Mouse (Mus musculus) forebrain, embryonic 15.5 days (tissue): ENCODE results near the gene D10Jhu81e. TPM values are rescaled to one million over a fixed set of nuclear protein-coding genes. Genes with fewer than 3 reads are reported as not detected.

Experiments
- ATAC-seq: fragments of 200-750 bp; cut with Nextera tagmentation; replicated peaks from 2 replicates; pipeline ENCODE4 v1.8.0; 2017; ENCODE audit warnings: mild to moderate bottlenecking, moderate TSS enrichment, moderate library complexity
- H3K27ac ChIP-seq: fragments of 300-500 bp; sonication (generic); replicated peaks from 2 replicates; pipeline ENCODE4 v1.5.1; 2015; ENCODE audit warnings: mild to moderate bottlenecking, inconsistent platforms
- H3K27me3 ChIP-seq: fragments of 300-500 bp; sonication (generic); 2 replicates; pipeline ENCODE4 v1.6.1; 2015; ENCODE audit warnings: inconsistent platforms
- H3K36me3 ChIP-seq: fragments of 300-500 bp; sonication (generic); 2 replicates; pipeline ENCODE4 v1.6.1; 2015; ENCODE audit warnings: mild to moderate bottlenecking, inconsistent platforms
- H3K4me1 ChIP-seq: fragments of 300-500 bp; sonication (generic); 2 replicates; pipeline ENCODE4 v1.6.1; 2015; ENCODE audit warnings: inconsistent platforms
- H3K4me2 ChIP-seq: fragments of 300-500 bp; sonication (generic); replicated peaks from 2 replicates; pipeline ENCODE4 v1.6.1; 2015; ENCODE audit warnings: mild to moderate bottlenecking, inconsistent platforms
- H3K4me3 ChIP-seq: fragments of 300-500 bp; sonication (generic); 2 replicates; pipeline ENCODE4 v1.5.1; 2015; ENCODE audit warnings: mild to moderate bottlenecking, inconsistent platforms
- H3K9ac ChIP-seq: fragments of 300-500 bp; sonication (generic); replicated peaks from 2 replicates; pipeline ENCODE4 v1.6.1; 2015; ENCODE audit warnings: mild to moderate bottlenecking, inconsistent platforms
- H3K9me3 ChIP-seq: fragments of 300-500 bp; sonication (generic); 2 replicates; pipeline ENCODE4 v1.6.1; 2016; ENCODE audit warnings: inconsistent platforms
- WGBS: fragments of 180-500 bp; shearing (Covaris S2); methylation state at CpG from one replicate; pipeline ENCODE4 v1.1.7; 2015; ENCODE audit warnings: mixed read lengths; 5-methylcytosine and 5-hydroxymethylcytosine counted together
- polyA plus RNA-seq: library from polyadenylated mRNA; unstranded; fragments of >200 nt; fragmentation: Nextera tagmentation; extraction: Ambion mirVana; gene quantifications from 2 replicates; pipeline ENCODE4 v1.2.1, GENCODE M21; 2015

The D10Jhu81e gene
- polyA plus RNA-seq, 1 experiment from 2014 or later, result 26.8 TPM

- 96% methylated on average over 5 of the region's 5 CpGs for WGBS
- no peak for ATAC-seq
- H3K27ac ChIP-seq, result no peak overlapping the region
- H3K4me2 ChIP-seq, result no peak overlapping the region
- H3K9ac ChIP-seq, result no peak overlapping the region
- H3K9me3 ChIP-seq, result no peaks in the 10 kb centered on the region
- H3K4me1 ChIP-seq, result peaks cover 7% of the 10 kb centered on the region
- no peak overlapping the region for H3K4me3 ChIP-seq
- peaks cover 86% of the 10 kb centered on the region for H3K36me3 ChIP-seq
- no peaks in the 10 kb centered on the region for H3K27me3 ChIP-seq
Observed at GRCm38 (mm10) chr10:78174474-78174873, 4.9 kb upstream of the D10Jhu81e start.

GRCm38 (mm10) chr10:78171581-78171980 lies 2.0 kb upstream of the D10Jhu81e start:
- H3K4me3 ChIP-seq, result no peak overlapping the region
- H3K9me3 ChIP-seq, result no peaks in the 10 kb centered on the region
- no peak overlapping the region for H3K27ac ChIP-seq
- peaks cover 58% of the 10 kb centered on the region for H3K36me3 ChIP-seq
- H3K9ac ChIP-seq, result no peak overlapping the region
- H3K27me3 ChIP-seq, result no peaks in the 10 kb centered on the region
- WGBS, result 96% methylated on average over 9 of the region's 9 CpGs
- H3K4me2 ChIP-seq, result no peak overlapping the region
- no peak for ATAC-seq
- H3K4me1 ChIP-seq, result peaks cover 26% of the 10 kb centered on the region

GRCm38 (mm10) chr10:78171057-78171456 lies 1.5 kb upstream of the D10Jhu81e start:
- Histone ChIP-seq H3K9me3 (no peaks in the 10 kb centered on the region), H3K36me3 (peaks cover 53% of the 10 kb centered on the region)

GRCm38 (mm10) chr10:78170445-78170844 lies 863 bp upstream of the D10Jhu81e start:
- H3K27me3 ChIP-seq, result no peaks in the 10 kb centered on the region
- H3K9me3 ChIP-seq, result no peaks in the 10 kb centered on the region
- peaks cover 47% of the 10 kb centered on the region for H3K36me3 ChIP-seq
- no peak overlapping the region for H3K27ac ChIP-seq
- no peak for ATAC-seq
- H3K4me2 ChIP-seq, result peak overlapping the region; percentile 84; the same call in 1 of the 2 replicates
- no peak overlapping the region for H3K9ac ChIP-seq
- H3K4me3 ChIP-seq, result no peak overlapping the region
- WGBS, result 61% methylated on average over 2 of the region's 2 CpGs
- peaks cover 26% of the 10 kb centered on the region for H3K4me1 ChIP-seq

More at GRCm38 (mm10) chr10:78171057-78171456, 1.5 kb upstream of the D10Jhu81e start:
- peaks cover 26% of the 10 kb centered on the region for H3K4me1 ChIP-seq
- no peak overlapping the region for H3K9ac ChIP-seq
- no peak overlapping the region for H3K4me2 ChIP-seq
- 93% methylated on average over 7 of the region's 7 CpGs for WGBS
- H3K4me3 ChIP-seq, result no peak overlapping the region
- H3K27ac ChIP-seq, result no peak overlapping the region
- no peak for ATAC-seq
- no peaks in the 10 kb centered on the region for H3K27me3 ChIP-seq

GRCm38 (mm10) chr10:78168792-78169191 lies 790 bp downstream of the D10Jhu81e start:
- Histone ChIP-seq H3K4me1 (peaks cover 26% of the 10 kb centered on the region), H3K27me3 (no peaks in the 10 kb centered on the region), H3K36me3 (peaks cover 33% of the 10 kb centered on the region), H3K4me2 (peak overlapping the region; percentile 84), H3K9me3 (no peaks in the 10 kb centered on the region), H3K9ac (peak overlapping the region; percentile 89), H3K4me3 (peak overlapping the region; percentile 78), H3K27ac (no peak overlapping the region)
- WGBS, result 86% methylated on average over 11 of the region's 11 CpGs
- no peak for ATAC-seq

GRCm38 (mm10) chr10:78167775-78168174 lies 1.8 kb downstream of the D10Jhu81e start:
- no peaks in the 10 kb centered on the region for H3K9me3 ChIP-seq
- H3K36me3 ChIP-seq, result peaks cover 31% of the 10 kb centered on the region
- H3K4me3 ChIP-seq, result no peak overlapping the region
- H3K27ac ChIP-seq, result no peak overlapping the region
- no peak overlapping the region for H3K4me2 ChIP-seq
- H3K27me3 ChIP-seq, result no peaks in the 10 kb centered on the region
- H3K4me1 ChIP-seq, result peaks cover 26% of the 10 kb centered on the region
- no peak for ATAC-seq
- no peak overlapping the region for H3K9ac ChIP-seq

GRCm38 (mm10) chr10:78167333-78167732 lies 2.2 kb downstream of the D10Jhu81e start:
- Histone ChIP-seq H3K4me1 (peaks cover 26% of the 10 kb centered on the region), H3K36me3 (peaks cover 29% of the 10 kb centered on the region), H3K27ac (no peak overlapping the region), H3K4me2 (no peak overlapping the region), H3K4me3 (no peak overlapping the region), H3K27me3 (no peaks in the 10 kb centered on the region), H3K9me3 (no peaks in the 10 kb centered on the region), H3K9ac (no peak overlapping the region)
- 72% methylated on average over 7 of the region's 7 CpGs for WGBS
- no peak for ATAC-seq

- Histone ChIP-seq H3K9ac (no peak overlapping the region), H3K4me2 (no peak overlapping the region), H3K36me3 (peaks cover 12% of the 10 kb centered on the region; the same call in 1 of the 2 replicates), H3K4me3 (no peak overlapping the region), H3K27ac (no peak overlapping the region), H3K27me3 (no peaks in the 10 kb centered on the region), H3K9me3 (no peaks in the 10 kb centered on the region), H3K4me1 (peaks cover 24% of the 10 kb centered on the region)
- ATAC-seq, result no peak
- 91% methylated on average over 21 of the region's 21 CpGs for WGBS
Observed at GRCm38 (mm10) chr10:78165256-78166005, 4.2 kb downstream of the D10Jhu81e start.

GRCm38 (mm10) chr10:78164786-78165185 lies 4.8 kb downstream of the D10Jhu81e start:
- no peak overlapping the region for H3K4me3 ChIP-seq
- H3K9ac ChIP-seq, result no peak overlapping the region
- 91% methylated on average over 12 of the region's 12 CpGs for WGBS
- no peaks in the 10 kb centered on the region for H3K27me3 ChIP-seq
- no peak overlapping the region for H3K4me2 ChIP-seq
- peaks cover 12% of the 10 kb centered on the region; the same call in 1 of the 2 replicates for H3K36me3 ChIP-seq
- no peaks in the 10 kb centered on the region for H3K9me3 ChIP-seq
- ATAC-seq, result no peak
- no peak overlapping the region for H3K27ac ChIP-seq
- H3K4me1 ChIP-seq, result peaks cover 21% of the 10 kb centered on the region

GRCm38 (mm10) chr10:78163923-78164322 lies 5.7 kb downstream of the D10Jhu81e start:
- no peak for ATAC-seq
- no peaks in the 10 kb centered on the region for H3K27me3 ChIP-seq
- no peak overlapping the region for H3K9ac ChIP-seq
- H3K4me3 ChIP-seq, result no peak overlapping the region
- no peak overlapping the region for H3K27ac ChIP-seq
- WGBS, result 31% methylated on average over 4 of the region's 4 CpGs
- peaks cover 12% of the 10 kb centered on the region; the same call in 1 of the 2 replicates for H3K36me3 ChIP-seq
- H3K9me3 ChIP-seq, result no peaks in the 10 kb centered on the region
- no peak overlapping the region for H3K4me2 ChIP-seq
- peaks cover 25% of the 10 kb centered on the region for H3K4me1 ChIP-seq

- Histone ChIP-seq H3K27me3 (no peaks in the 10 kb centered on the region), H3K9me3 (no peaks in the 10 kb centered on the region), H3K4me2 (no peak overlapping the region), H3K4me1 (peaks cover 18% of the 10 kb centered on the region), H3K9ac (no peak overlapping the region), H3K27ac (no peak overlapping the region), H3K4me3 (no peak overlapping the region), H3K36me3 (peaks cover 12% of the 10 kb centered on the region; the same call in 1 of the 2 replicates)
- 94% methylated on average over 9 of the region's 9 CpGs for WGBS
- ATAC-seq, result no peak
Observed at GRCm38 (mm10) chr10:78163241-78163640, 6.3 kb downstream of the D10Jhu81e start.

- no peaks in the 10 kb centered on the region for H3K9me3 ChIP-seq
- H3K27ac ChIP-seq, result no peak overlapping the region
- peaks cover 12% of the 10 kb centered on the region; the same call in 1 of the 2 replicates for H3K36me3 ChIP-seq
- WGBS, result 95% methylated on average over 12 of the region's 12 CpGs
- H3K27me3 ChIP-seq, result no peaks in the 10 kb centered on the region
- H3K4me2 ChIP-seq, result no peak overlapping the region
- no peak for ATAC-seq
- peaks cover 14% of the 10 kb centered on the region for H3K4me1 ChIP-seq
- no peak overlapping the region for H3K9ac ChIP-seq
- no peak overlapping the region for H3K4me3 ChIP-seq
Observed at GRCm38 (mm10) chr10:78162646-78163045, 6.9 kb downstream of the D10Jhu81e start.
